Mouse (Mus musculus) heart, embryonic 10.5 days (tissue): ENCODE data around the gene Ptpn4. TPM values are rescaled to one million over a fixed set of nuclear protein-coding genes. Genes with fewer than 3 reads are reported as not detected.

Experiments used
- DNase-seq: peaks from one replicate; pipeline ENCODE4 v3.0.0-alpha.2; 2017; ENCODE audit warnings: low spot score
- H3K27ac ChIP-seq: fragments of 300-500 bp; sonication (generic); 2 replicates; pipeline ENCODE4 v1.5.1; 2016; ENCODE audit warnings: mild to moderate bottlenecking
- H3K27me3 ChIP-seq: fragments of 300-500 bp; sonication (generic); 2 replicates; pipeline ENCODE4 v1.6.1; 2016; ENCODE audit warnings: mild to moderate bottlenecking; ENCODE audit not compliant: poor library complexity, insufficient read depth, severe bottlenecking
- H3K36me3 ChIP-seq: fragments of 300-500 bp; sonication (generic); 2 replicates; pipeline ENCODE4 v1.6.1; 2016; ENCODE audit warnings: mild to moderate bottlenecking, moderate library complexity
- H3K4me1 ChIP-seq: fragments of 300-500 bp; sonication (generic); 2 replicates; pipeline ENCODE4 v1.6.1; 2016; ENCODE audit warnings: mild to moderate bottlenecking
- H3K4me3 ChIP-seq: fragments of 300-500 bp; sonication (generic); 2 replicates; pipeline ENCODE4 v1.5.1; 2016; ENCODE audit warnings: mild to moderate bottlenecking, moderate library complexity
- H3K9me3 ChIP-seq: fragments of 300-500 bp; sonication (generic); 2 replicates; pipeline ENCODE4 v1.6.1; 2016; ENCODE audit warnings: mild to moderate bottlenecking, moderate library complexity
- WGBS: fragments of 180-500 bp; shearing (Covaris S2); methylation state at CpG from one replicate; pipeline ENCODE4 v1.1.7; 2016; 5-methylcytosine and 5-hydroxymethylcytosine counted together
- polyA plus RNA-seq: library from polyadenylated mRNA; unstranded; fragments of >200 nt; fragmentation: Nextera tagmentation; extraction: Ambion mirVana; gene quantifications from 2 replicates; pipeline ENCODE4 v1.2.1, GENCODE M21; 2016

Ptpn4 gene
- polyA plus RNA-seq, 1 experiment from 2014 or later = 3.7 TPM

DNA sequence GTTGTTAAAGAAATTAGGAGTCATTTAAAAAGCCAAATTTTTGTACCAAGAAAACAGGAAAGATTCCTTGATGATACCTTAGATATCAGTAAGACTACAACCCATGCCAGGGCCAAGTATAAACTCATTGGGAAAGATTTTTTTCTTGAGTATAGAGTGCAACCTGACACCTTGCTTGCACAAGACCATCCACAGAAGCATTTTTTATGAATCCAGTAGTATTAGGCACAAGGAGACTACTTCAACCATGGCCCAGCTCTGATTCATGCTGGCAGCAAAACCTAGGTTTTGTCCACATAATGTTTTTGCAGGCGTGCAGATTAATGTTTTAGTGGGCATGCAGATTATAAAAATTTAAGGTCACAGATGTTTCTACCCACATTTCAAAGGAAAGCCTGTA lies 46.8 kb downstream of the Ptpn4 start:
- 88% methylated on average over 1 of the region's 1 CpGs for WGBS
- Histone ChIP-seq H3K27me3 (no peaks in the 10 kb centered on the region), H3K9me3 (no peaks in the 10 kb centered on the region), H3K27ac (no peak overlapping the region), H3K4me3 (no peak overlapping the region), H3K4me1 (no peaks in the 10 kb centered on the region), H3K36me3 (peaks cover 3% of the 10 kb centered on the region)
- no peak for DNase-seq

DNA sequence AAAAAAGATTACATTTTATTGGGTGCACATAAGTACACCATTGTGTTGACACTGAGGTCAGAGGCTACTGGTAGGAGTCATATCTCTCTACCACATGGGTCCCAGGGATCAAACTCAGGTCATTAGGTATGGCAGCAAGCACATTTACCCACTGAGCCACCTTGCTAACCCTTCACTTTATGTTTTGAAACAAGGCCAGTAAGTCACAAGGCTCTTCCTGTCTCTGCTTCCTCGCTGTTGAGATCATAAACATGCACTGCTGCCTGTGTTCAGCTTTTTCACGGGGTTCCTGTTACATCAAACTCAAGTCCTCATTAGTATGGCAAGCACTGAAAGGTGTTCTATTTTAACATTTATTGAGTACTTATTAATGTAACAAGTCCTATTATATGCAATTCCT lies 61.5 kb downstream of the Ptpn4 start:
- H3K4me3 ChIP-seq = no peak overlapping the region
- WGBS = 84% methylated on average over 2 of the region's 2 CpGs

DNA sequence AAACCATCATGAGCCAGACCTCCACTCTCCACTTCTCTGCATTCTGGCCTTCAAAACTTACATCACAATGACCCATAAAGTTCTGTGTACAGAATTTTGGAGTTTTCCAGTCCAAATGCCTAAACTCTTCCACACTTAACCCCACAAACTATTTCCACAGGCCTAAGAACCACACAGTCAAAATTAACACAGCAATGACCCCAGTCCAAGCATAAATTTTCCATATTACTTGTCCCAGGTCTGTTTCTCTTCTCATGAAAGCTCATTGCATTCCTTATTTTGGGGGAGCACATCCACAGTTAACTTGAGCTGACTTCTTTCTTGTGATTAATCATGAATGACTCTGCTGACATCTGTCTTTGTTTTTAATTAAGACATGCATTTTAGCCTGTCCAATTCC lies 101.7 kb downstream of the Ptpn4 start:
- Histone ChIP-seq H3K4me3 (no peak overlapping the region), H3K4me1 (no peaks in the 10 kb centered on the region), H3K9me3 (peaks cover 5% of the 10 kb centered on the region; the same call in 1 of the 2 replicates), H3K27ac (no peak overlapping the region), H3K27me3 (no peaks in the 10 kb centered on the region), H3K36me3 (peaks cover 29% of the 10 kb centered on the region)
- no peak for DNase-seq

More for the DNA sequence above, 61.5 kb downstream of the Ptpn4 start:
- Histone ChIP-seq H3K27me3 (no peaks in the 10 kb centered on the region), H3K27ac (no peak overlapping the region), H3K9me3 (no peaks in the 10 kb centered on the region), H3K36me3 (no peaks in the 10 kb centered on the region), H3K4me1 (no peaks in the 10 kb centered on the region)
- no peak for DNase-seq

DNA sequence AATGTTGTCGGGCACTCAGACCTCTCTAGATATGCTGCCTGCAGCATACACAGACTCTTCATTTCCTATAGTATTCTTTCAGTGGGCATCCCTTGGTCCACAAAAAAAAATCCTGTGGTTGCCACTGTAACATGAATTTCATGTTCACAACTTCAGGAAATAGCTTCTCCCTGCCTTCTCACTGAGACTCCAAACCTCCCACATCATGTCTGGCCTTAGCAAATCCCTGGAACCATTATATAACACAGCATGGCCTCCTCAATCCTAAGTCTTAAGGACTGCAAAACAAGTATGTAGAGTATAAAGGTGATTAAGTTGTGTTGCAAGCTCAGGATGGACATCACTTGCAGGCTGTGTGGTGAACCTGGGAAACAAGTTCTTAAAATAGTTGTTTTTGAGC lies 102.6 kb downstream of the Ptpn4 start:
- Histone ChIP-seq H3K27ac (no peak overlapping the region), H3K4me1 (no peaks in the 10 kb centered on the region), H3K36me3 (peaks cover 20% of the 10 kb centered on the region), H3K4me3 (no peak overlapping the region), H3K27me3 (no peaks in the 10 kb centered on the region), H3K9me3 (peaks cover 2% of the 10 kb centered on the region; the same call in 1 of the 2 replicates)
- no peak for DNase-seq
- WGBS = 89% methylated on average over 1 of the region's 1 CpGs

DNA sequence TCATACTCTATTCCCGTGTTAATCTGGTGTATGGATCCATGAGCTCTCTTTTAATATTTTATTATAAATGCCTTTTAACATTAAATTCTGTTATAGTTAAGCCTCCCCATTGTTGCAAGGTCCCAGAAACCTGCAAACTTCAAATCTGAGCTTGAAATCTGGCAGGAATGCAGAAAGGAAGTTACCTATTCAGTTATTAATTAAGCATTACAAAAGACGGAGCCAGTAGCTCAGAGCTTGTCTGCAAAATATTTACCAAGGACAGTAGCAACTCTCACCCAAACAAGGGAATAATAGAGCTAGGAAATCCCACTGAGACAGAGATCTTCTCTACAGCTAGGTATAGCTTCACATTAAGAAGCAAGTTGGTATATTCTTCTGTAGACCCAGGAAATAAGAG lies 106.2 kb downstream of the Ptpn4 start:
- DNase-seq = no peak
- Histone ChIP-seq H3K27ac (no peak overlapping the region), H3K4me1 (no peaks in the 10 kb centered on the region), H3K36me3 (0 out of 2 replicates have a peak, but pooled peaks cover 2% of the 10 kb centered on the region), H3K4me3 (no peak overlapping the region), H3K9me3 (no peaks in the 10 kb centered on the region), H3K27me3 (no peaks in the 10 kb centered on the region)
- WGBS = 93% methylated on average over 2 of the region's 2 CpGs

DNA sequence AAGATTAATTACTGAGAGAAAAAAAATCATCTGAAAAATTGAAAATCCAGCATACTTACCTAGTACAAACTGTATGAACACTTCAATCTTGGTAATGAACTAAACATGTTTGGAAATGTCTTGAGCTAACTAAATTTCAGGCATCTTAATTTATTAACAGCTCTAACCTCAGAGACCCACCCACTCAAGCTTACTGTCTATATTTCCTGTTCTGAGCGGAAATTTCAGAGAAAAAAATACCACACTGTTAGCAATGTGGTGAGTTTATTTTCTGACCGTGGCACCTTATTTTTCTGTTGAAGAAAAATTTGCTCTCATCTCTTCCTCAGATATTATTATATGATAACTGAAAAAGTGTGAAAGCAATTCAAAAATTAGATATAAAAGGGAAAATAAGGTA lies 124.4 kb downstream of the Ptpn4 start:
- Histone ChIP-seq H3K36me3 (no peaks in the 10 kb centered on the region), H3K27me3 (no peaks in the 10 kb centered on the region), H3K9me3 (no peaks in the 10 kb centered on the region), H3K27ac (no peak overlapping the region), H3K4me3 (no peak overlapping the region), H3K4me1 (no peaks in the 10 kb centered on the region)
- 93% methylated on average over 2 of the region's 2 CpGs for whole genome bisulfite sequencing
- DNase-seq = no peak

DNA sequence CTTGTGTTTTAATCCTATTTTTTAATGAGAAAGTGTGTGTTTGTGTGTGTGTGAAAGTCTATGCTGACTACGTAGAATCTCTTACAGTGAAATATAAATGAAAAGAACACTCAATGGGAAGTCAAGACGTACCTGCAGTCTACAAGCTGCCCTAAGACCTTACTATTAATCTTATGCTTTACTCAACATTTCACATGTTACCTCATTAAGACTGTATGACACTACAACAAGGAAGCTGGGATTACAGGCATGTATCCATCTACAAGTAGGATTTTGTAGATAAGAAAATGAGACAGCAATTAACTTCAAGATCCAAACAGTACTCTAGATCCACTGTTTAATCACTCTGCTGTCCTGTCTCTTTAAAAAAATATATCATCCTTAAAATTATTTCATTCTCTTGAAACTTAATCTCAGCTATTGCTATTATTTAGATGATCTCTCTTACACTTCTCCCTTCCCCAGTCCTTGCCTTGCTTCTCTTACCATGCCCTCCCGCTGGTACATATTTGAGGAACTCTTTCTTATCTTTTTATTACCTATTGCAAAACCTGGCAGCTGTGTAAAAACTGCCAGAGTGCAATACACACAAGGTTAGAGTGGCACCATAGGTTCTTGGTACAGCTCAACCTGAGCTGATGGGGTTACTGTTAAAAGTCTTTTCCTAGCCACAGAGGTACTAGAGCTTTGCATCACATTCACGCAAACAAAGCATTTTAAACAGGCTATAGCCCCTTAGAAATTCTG lies 130.8 kb downstream of the Ptpn4 start:
- DNase-seq = no peak
- Histone ChIP-seq H3K9me3 (no peaks in the 10 kb centered on the region), H3K4me1 (no peaks in the 10 kb centered on the region), H3K36me3 (peaks cover 14% of the 10 kb centered on the region), H3K27ac (no peak overlapping the region), H3K4me3 (no peak overlapping the region), H3K27me3 (no peaks in the 10 kb centered on the region)
- 95% methylated on average over 4 of the region's 4 CpGs for WGBS

DNA sequence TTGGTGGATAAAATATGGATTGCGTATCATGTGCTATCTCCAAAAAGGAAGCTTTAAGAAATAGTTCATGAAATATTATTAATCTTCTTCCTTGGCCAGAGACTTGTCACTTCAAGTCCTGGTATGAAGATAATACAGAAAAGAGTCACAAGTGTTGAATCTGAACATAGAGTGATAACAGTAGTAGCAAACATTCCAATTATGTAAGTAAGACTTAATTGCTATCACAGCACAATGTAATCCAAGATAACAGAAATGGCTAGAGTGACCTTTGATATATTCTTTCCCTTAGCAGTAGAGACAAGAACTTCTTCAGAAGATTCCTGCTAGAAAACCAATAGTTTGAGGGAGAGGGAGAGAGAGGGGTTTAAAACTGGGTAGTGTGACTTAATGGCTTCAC lies 140.6 kb downstream of the Ptpn4 start:
- H3K36me3 ChIP-seq = peaks cover 20% of the 10 kb centered on the region
- H3K4me1 ChIP-seq = 0 out of 2 replicates have a peak, but pooled peaks cover 4% of the 10 kb centered on the region
- H3K9me3 ChIP-seq = no peaks in the 10 kb centered on the region
- no peak overlapping the region for H3K4me3 ChIP-seq
- WGBS = 94% methylated on average over 1 of the region's 1 CpGs
- H3K27ac ChIP-seq = no peak overlapping the region
- no peak for DNase-seq
- H3K27me3 ChIP-seq = no peaks in the 10 kb centered on the region

DNA sequence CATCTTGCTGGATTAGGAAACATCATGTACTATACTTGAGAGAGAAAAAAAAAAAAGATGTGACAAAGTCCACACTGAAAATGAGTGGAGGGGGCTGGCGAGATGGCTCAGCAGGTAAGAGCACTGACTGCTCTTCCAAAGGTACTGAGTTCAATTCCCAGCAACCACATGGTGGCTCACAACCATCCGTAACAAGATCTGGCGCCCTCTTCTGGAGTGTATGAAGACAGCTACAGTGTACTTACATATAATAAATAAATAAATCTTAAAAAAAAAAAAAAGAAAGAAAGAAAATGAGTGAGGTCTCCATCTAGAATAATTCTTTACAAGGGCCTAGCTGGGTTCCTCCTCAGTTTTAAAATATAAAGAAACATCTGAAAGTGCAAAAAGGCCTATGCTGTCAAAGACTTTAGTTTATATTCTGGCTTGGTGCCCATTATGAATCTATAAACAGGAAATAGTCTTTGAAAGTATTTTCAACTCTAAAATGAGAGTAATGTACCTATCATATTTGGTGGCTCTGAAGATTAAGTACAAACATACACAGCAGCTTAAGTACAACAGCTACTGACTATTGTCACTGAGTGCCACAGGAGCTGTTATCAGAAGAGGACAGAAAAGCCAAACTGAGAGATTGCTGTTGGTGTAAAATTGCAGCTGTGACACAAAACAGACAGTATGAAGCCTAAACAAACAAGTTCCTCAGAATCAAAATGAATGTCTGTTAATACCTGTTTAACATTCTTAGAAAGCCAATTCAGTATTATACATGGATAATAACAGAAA lies 151.4 kb downstream of the Ptpn4 start:
- Histone ChIP-seq H3K27ac (no peak overlapping the region), H3K36me3 (peaks cover 10% of the 10 kb centered on the region; the same call in 1 of the 2 replicates), H3K27me3 (no peaks in the 10 kb centered on the region), H3K4me3 (no peak overlapping the region), H3K9me3 (no peaks in the 10 kb centered on the region), H3K4me1 (no peaks in the 10 kb centered on the region)
- 90% methylated on average over 3 of the region's 3 CpGs for WGBS
- no peak for DNase-seq

DNA sequence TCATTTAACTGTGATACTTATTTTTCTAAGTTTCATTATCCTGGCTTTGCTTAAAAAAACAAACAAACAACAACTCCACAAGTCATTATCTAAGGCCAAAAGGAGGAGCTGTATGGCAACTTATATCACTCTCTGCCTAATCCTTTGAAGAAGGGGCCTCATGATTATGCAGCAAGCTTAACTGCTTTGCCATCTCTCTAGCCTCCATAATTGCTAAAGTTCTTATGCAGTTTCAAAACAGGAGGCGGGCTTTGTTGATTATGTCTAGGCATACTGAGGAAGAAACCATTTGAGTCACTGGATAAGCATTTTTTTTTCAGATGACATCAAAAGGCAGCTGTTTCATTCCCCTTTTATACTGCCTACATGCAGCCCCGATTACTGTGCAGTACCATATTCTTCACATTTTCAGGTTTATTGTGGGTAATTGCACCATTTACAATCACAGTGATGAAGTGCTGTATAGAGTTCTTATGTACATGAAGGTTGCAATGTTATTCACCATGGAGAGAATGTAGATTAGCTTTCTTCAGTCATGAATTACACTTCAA lies 155.7 kb downstream of the Ptpn4 start:
- Histone ChIP-seq H3K4me3 (no peak overlapping the region), H3K9me3 (no peaks in the 10 kb centered on the region), H3K27me3 (no peaks in the 10 kb centered on the region), H3K27ac (no peak overlapping the region), H3K36me3 (peaks cover 17% of the 10 kb centered on the region), H3K4me1 (no peaks in the 10 kb centered on the region)
- DNase-seq = no peak
- 85% methylated on average over 2 of the region's 2 CpGs for WGBS

DNA sequence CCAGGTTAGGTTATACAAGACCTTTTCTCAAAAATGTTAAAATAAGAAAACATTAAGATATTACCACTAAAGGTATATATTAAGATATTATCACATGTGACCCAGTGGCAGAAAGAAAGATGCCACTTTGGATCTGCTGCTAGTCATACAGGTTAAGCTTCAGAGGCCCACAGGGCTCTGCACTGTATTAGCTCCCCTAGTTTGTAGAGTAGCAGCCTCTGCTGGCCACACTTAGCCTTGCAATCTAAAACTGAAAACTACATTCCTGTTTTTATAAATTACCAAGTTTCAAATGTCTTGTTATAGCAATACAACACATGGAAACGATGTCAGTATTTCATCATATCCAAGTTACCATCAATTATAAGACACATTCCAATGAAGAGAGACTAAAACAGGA lies 162.4 kb downstream of the Ptpn4 start:
- WGBS = 63% methylated on average over 1 of the region's 1 CpGs
- Histone ChIP-seq H3K36me3 (peaks cover 13% of the 10 kb centered on the region), H3K27ac (no peak overlapping the region), H3K27me3 (no peaks in the 10 kb centered on the region), H3K4me1 (no peaks in the 10 kb centered on the region), H3K9me3 (no peaks in the 10 kb centered on the region), H3K4me3 (no peak overlapping the region)
- DNase-seq = no peak

DNA sequence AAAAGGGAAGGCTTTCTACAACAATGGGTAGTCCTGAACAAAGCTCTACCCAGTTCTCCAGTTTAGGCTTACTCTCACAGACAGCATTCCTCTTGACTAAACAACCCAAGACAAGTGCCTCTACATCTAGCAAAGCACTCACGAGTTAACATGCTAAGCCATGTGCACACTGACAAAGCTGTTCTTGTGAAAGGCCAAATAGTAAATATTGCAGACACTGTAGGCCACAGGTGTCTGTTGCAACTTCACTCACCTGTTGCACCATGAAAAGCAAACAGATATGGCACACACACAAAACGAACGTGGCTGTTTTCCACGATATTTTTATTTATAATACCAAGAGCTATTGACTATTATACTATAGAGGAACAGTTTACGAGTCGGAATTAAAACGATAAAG lies 170.5 kb downstream of the Ptpn4 start:
- WGBS = 90% methylated on average over 7 of the region's 7 CpGs
- H3K9me3 ChIP-seq = no peaks in the 10 kb centered on the region
- H3K36me3 ChIP-seq = peaks cover 4% of the 10 kb centered on the region; the same call in 1 of the 2 replicates
- no peak for DNase-seq
- H3K27ac ChIP-seq = no peak overlapping the region
- no peaks in the 10 kb centered on the region for H3K4me1 ChIP-seq
- no peaks in the 10 kb centered on the region for H3K27me3 ChIP-seq
- H3K4me3 ChIP-seq = no peak overlapping the region

DNA sequence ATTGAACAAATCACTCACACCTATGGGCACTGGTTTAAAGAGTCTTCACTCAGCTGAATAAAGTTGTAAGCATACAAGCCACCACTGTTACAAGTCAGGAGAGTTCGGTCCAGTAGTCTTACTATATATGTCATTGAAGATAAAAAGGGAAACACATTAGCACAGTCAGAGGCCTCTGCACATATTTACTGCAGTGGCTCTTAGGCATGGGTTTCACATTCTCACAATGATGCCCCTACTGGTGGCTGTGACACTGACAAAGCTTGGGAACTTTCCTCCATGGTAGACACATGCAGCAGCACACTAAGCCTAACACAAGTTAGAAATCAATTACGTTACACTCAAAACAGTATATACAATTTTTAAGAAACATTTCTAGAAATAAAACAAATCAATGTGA lies 183.1 kb downstream of the Ptpn4 start:
- no peaks in the 10 kb centered on the region for H3K27me3 ChIP-seq
- H3K9me3 ChIP-seq = no peaks in the 10 kb centered on the region
- H3K4me3 ChIP-seq = no peak overlapping the region
- peaks cover 12% of the 10 kb centered on the region for H3K4me1 ChIP-seq
- 91% methylated on average over 2 of the region's 2 CpGs for WGBS
- peaks cover 2% of the 10 kb centered on the region; the same call in 1 of the 2 replicates for H3K36me3 ChIP-seq
- no peak for DNase-seq
- no peak overlapping the region for H3K27ac ChIP-seq
